Mouse (Mus musculus) retina, postnatal 7 days (tissue): ENCODE measurements around the gene Vmn1r152.
"Not testable (repeated sequence)": the region's sequence is repeated elsewhere in the genome, so short reads cannot be mapped to it uniquely, and the experiment has no call there.

Experiments used
- DNase-seq: peaks from one replicate; pipeline ENCODE4 v3.0.0-alpha.2; 2012; ENCODE audit warnings: low read depth, low spot score

Vmn1r152 gene

DNA sequence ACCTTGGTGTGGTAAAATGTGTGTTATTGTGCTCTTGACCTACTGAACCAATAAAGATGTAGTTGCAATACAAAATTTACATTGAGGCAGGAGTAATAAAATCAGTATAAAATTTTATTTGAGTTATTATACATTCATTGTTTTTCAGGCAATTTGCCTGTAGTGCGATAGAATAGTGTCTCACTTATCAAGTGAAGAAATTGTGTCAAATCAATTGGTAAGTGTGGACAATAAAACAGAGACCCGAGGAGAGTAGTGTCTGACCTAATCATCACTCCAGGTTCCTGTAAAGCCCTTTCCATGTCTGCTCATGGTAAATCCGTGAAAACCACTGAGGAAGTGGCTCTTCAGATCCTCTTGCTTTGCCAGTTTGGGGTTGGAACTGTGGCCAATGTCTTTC is at the start of gene Vmn1r152:
Vmn1r152 (plus strand) TSS at position 301 of the 400 bp plus-strand sequence.
- not testable (repeated sequence) for DNase-seq

GRCm38 (mm10) chr7:22499578-22499977 is 23.2 kb upstream of the Vmn1r152 start, which contains the start of gene Vmn1r151:
Gene Vmn1r151, minus strand, starts transcription at chr7:22499678.
- not testable (repeated sequence) for DNase-seq

GRCm38 (mm10) chr7:22534787-22535186 is 12.0 kb downstream of the Vmn1r152 start, which contains the start of gene Gm8677:
Gene Gm8677, minus strand, starts transcription at chr7:22534887.
- DNase-seq: not testable (repeated sequence)

DNA sequence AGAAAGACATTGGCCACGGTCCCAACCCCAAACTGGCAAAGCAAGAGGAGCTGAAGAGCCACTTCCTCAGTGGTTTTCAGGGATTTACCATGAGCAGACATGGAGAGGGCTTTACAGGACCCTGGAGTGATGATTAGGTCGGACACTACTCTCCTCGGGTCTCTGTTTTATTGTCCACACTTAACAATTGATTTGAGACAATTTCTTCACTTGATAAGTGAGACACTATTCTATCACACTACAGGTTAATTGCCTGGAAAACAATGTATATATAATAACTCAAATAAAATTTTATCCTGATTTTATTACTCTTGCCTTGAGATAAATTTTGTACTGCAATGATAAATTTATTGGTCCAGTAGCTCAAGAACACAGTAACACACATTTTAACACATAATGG is 42.5 kb downstream of the Vmn1r152 start, which contains the start of gene Gm4201:
Gm4201 (minus strand) TSS at position 101 of the 400 bp plus-strand sequence.
- not testable (repeated sequence) for DNase-seq
